Mouse (Mus musculus) kidney, embryonic 16.5 days (tissue): ENCODE data around the gene 2810004N23Rik. TPM values are rescaled to one million over a fixed set of nuclear protein-coding genes. Genes with fewer than 3 reads are reported as not detected.
A peak's percentile ranks its signal among the peaks of the same experiment; 100 is the strongest.
"Not testable (repeated sequence)": the region's sequence is repeated elsewhere in the genome, so short reads cannot be mapped to it uniquely, and the experiment has no call there.

Experiments
- ATAC-seq: fragments of 200-750 bp; cut with Nextera tagmentation; 2 replicates; pipeline ENCODE4 v1.8.0; 2017; ENCODE audit warnings: moderate TSS enrichment; ENCODE audit not compliant: low FRiP score, low TSS enrichment
- H3K27ac ChIP-seq: fragments of 300-500 bp; sonication (generic); 2 replicates; pipeline ENCODE4 v1.5.1; 2014; ENCODE audit warnings: low read length
- H3K27me3 ChIP-seq: fragments of 300-500 bp; sonication (generic); 2 replicates; pipeline ENCODE4 v1.6.1; 2014; ENCODE audit warnings: low read length, control low read depth, mixed read lengths; ENCODE audit not compliant: insufficient read depth
- H3K36me3 ChIP-seq: fragments of 300-500 bp; sonication (generic); 2 replicates; pipeline ENCODE4 v1.6.1; 2014; ENCODE audit warnings: low read length, control low read depth, mixed read lengths; ENCODE audit not compliant: insufficient read depth
- H3K4me1 ChIP-seq: fragments of 300-500 bp; sonication (generic); 2 replicates; pipeline ENCODE4 v1.6.1; 2014; ENCODE audit warnings: low read length, control low read depth, mixed read lengths; ENCODE audit not compliant: insufficient read depth
- H3K4me2 ChIP-seq: fragments of 300-500 bp; sonication (generic); replicated peaks from 2 replicates; pipeline ENCODE4 v1.6.1; 2014; ENCODE audit warnings: low read depth, low read length
- H3K4me3 ChIP-seq: fragments of 300-500 bp; sonication (generic); 2 replicates; pipeline ENCODE4 v1.5.1; 2014; ENCODE audit warnings: mild to moderate bottlenecking, low read length
- H3K9ac ChIP-seq: fragments of 300-500 bp; sonication (generic); replicated peaks from 2 replicates; pipeline ENCODE4 v1.6.1; 2014; ENCODE audit warnings: low read length
- H3K9me3 ChIP-seq: fragments of 300-500 bp; sonication (generic); 2 replicates; pipeline ENCODE4 v1.6.1; 2016; ENCODE audit warnings: low read length, control low read depth
- WGBS: fragments of 180-500 bp; shearing (Covaris S2); extraction: QIAGEN DNeasy Blood & Tissue Kit; methylation state at CpG from one replicate; pipeline ENCODE4 v1.1.7; 2014; 5-methylcytosine and 5-hydroxymethylcytosine counted together
- polyA plus RNA-seq: library from polyadenylated mRNA; unstranded; fragments of >200 nt; fragmentation: Nextera tagmentation; extraction: Ambion mirVana; gene quantifications from 2 replicates; pipeline ENCODE4 v1.2.1, GENCODE M21; 2015

2810004N23Rik gene
- polyA plus RNA-seq, 1 experiment from 2014 or later, result 47.6 TPM

DNA sequence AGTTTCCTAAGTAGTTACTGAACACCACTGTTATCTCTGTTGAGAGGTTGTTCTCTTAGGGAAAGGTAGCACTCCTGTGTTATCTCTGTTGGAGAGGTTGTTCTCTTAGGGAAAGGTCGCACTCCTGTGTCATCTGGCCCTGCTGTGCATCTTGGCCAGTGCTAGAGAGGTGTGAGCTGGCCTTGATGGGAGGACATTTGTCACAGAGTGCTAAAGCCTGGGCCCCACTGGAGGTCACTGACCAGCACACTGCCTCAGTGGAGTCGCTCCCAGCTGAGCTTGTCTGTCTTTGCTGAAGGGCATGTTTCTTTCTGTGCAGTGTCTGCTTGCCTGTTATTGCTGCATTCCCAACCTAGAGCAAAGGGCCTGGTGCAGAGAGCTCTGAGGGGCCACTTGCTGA lies 4.2 kb upstream of the 2810004N23Rik start:
- Histone ChIP-seq H3K9ac (no peak overlapping the region), H3K4me1 (peaks cover 6% of the 10 kb centered on the region), H3K27me3 (no peaks in the 10 kb centered on the region), H3K9me3 (no peaks in the 10 kb centered on the region), H3K4me3 (no peak overlapping the region), H3K27ac (no peak overlapping the region), H3K4me2 (no peak overlapping the region), H3K36me3 (peaks cover 11% of the 10 kb centered on the region)
- WGBS, result 35% methylated on average over 2 of the region's 2 CpGs
- ATAC-seq, result no peak

DNA sequence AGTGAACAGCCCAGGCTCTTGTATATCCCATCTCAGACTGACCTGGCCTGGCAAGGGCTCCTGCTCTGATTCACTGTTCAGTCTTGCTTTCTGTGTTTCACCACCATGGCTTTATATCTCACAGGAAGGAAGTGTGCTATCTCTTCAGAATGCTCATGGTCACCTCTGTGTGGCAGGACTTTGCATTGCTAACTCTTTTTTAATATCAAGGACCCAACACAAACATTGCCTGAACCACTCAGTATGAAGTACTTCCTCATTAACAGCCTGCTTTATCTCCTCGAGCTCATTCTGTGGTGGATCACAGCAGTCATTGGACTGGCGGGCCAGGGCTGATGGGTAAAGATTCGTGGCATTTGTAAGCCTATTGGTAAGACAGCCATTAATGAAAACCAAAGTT lies 3.7 kb upstream of the 2810004N23Rik start:
- H3K9ac ChIP-seq, result no peak overlapping the region
- no peak overlapping the region for H3K4me3 ChIP-seq
- H3K4me2 ChIP-seq, result no peak overlapping the region
- 78% methylated on average over 3 of the region's 3 CpGs for WGBS
- no peak overlapping the region for H3K27ac ChIP-seq
- no peaks in the 10 kb centered on the region for H3K9me3 ChIP-seq
- peaks cover 6% of the 10 kb centered on the region for H3K4me1 ChIP-seq
- no peak for ATAC-seq
- no peaks in the 10 kb centered on the region for H3K27me3 ChIP-seq
- peaks cover 7% of the 10 kb centered on the region for H3K36me3 ChIP-seq

DNA sequence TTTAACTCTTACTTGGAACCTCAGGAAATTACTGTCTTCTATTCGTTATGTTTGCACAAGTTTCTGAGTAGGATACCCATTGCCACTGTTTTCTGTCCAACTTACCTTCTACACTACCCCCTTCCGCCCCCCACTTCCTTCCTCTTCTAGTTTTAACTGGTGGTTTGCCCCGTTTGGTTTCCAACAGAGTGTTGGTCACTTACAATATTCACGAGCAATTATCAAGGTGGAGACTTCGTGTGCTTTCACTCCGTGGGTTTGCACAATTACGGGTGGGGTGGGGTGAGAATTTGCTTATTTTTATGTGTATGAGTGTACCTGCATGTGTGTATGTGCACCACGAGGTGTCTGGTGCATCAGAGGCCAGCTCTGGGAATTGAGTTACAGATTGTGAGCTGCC lies 809 bp upstream of the 2810004N23Rik start:
- 15% methylated on average over 8 of the region's 8 CpGs for WGBS
- H3K4me3 ChIP-seq, result peak overlapping the region; percentile 89
- H3K4me1 ChIP-seq, result peaks cover 6% of the 10 kb centered on the region
- no peaks in the 10 kb centered on the region for H3K27me3 ChIP-seq
- ATAC-seq, result no peak
- peaks cover 17% of the 10 kb centered on the region for H3K36me3 ChIP-seq
- peak overlapping the region; percentile 82 for H3K4me2 ChIP-seq
- peak overlapping the region; percentile 98 for H3K9ac ChIP-seq
- peak overlapping the region; percentile 95 for H3K27ac ChIP-seq
- no peaks in the 10 kb centered on the region for H3K9me3 ChIP-seq

DNA sequence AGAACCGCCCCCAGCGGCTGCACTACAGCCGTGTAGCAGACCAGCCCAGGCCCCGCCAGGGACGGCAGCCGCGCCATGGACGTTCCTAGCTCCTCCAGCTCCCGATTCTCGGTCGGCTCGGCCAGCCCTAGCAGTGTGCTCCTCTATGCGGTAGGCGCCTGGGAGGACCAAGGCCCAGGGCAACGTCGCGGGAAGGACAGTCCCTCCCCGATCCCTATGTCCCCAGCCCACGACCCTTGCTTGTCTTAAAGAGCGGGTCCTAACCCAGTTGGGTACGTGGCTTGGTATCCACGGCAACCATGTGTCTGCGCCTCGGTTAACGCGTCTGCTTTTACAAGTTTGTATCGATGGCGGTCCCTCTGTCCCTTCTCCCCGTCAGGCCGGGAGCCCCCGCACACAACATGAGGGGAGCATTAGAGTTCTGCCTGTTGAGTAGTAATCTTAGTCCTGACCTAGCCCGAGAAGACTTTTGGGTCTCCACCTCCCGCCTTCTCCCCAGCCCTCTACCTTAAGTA lies 300 bp upstream of the 2810004N23Rik start:
- peak; percentile 87 for ATAC-seq
- Histone ChIP-seq H3K4me1 (peaks cover 6% of the 10 kb centered on the region), H3K27ac (peak overlapping the region; percentile 95), H3K4me2 (peak overlapping the region; percentile 82), H3K27me3 (no peaks in the 10 kb centered on the region), H3K4me3 (peak overlapping the region; percentile 89), H3K9me3 (no peaks in the 10 kb centered on the region), H3K36me3 (peaks cover 22% of the 10 kb centered on the region), H3K9ac (peak overlapping the region; percentile 98)
- under 1% methylated on average over 33 of the region's 33 CpGs for WGBS

GRCm38 (mm10) chr8:124860188-124860587 lies 2.7 kb downstream of the 2810004N23Rik start:
- Histone ChIP-seq H3K36me3 (peaks cover 52% of the 10 kb centered on the region), H3K27me3 (no peaks in the 10 kb centered on the region), H3K9ac (no peak overlapping the region), H3K4me1 (peaks cover 6% of the 10 kb centered on the region), H3K4me2 (no peak overlapping the region), H3K27ac (no peak overlapping the region), H3K9me3 (peaks cover 25% of the 10 kb centered on the region), H3K4me3 (no peak overlapping the region)
- WGBS, result 91% methylated on average over 3 of the region's 3 CpGs
- ATAC-seq, result no peak

DNA sequence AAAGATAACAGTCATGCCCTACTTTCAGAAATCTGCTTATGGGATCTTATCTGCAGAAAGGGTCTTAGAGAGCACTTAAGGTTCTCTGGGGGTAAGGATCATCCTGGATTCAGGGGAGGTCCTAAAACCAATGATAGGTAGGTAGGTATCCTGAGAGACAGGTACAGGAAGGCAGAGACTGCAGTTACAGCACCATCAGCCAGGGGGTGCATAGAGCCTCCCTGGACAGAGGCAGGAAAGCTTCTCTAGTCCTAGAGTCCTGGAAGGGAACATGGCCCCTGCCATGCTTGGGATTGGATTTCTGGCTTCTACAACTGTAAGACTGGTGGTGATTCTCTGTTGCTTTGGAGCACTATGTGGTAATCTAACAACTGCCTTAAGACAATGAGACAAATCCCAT lies 3.5 kb downstream of the 2810004N23Rik start:
- Histone ChIP-seq H3K27me3 (no peaks in the 10 kb centered on the region), H3K9ac (no peak overlapping the region), H3K4me3 (no peak overlapping the region), H3K36me3 (peaks cover 59% of the 10 kb centered on the region), H3K4me2 (no peak overlapping the region), H3K4me1 (peaks cover 6% of the 10 kb centered on the region), H3K9me3 (peaks cover 33% of the 10 kb centered on the region), H3K27ac (no peak overlapping the region)
- ATAC-seq, result no peak

DNA sequence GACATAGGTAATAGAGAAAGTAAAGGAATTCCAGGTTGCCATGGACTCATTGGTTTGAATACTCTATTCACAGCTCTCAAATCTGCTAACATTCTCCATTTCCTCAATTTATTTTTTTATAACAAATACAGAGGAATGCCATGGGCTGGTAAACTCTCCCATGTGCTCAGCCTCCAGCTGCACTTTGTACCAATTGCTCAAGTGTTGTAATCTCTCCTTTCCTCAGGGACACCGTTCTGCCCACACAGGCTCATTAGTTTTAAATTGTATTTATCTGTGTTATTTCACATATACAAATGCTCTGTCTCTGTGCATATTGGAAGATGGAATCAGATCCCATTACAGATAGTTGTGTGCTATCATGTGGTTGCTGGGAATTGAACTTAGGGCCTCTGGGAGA lies 9.4 kb downstream of the 2810004N23Rik start:
- Histone ChIP-seq H3K27me3 (no peaks in the 10 kb centered on the region), H3K36me3 (peaks cover 61% of the 10 kb centered on the region), H3K27ac (no peak overlapping the region), H3K4me2 (no peak overlapping the region), H3K4me3 (no peak overlapping the region), H3K9ac (no peak overlapping the region), H3K4me1 (no peaks in the 10 kb centered on the region), H3K9me3 (peaks cover 52% of the 10 kb centered on the region)
- no peak for ATAC-seq
- WGBS, result 97% methylated on average over 1 of the region's 1 CpGs

GRCm38 (mm10) chr8:124845573-124845972 lies 17.3 kb downstream of the 2810004N23Rik start:
- Histone ChIP-seq H3K27ac (no peak overlapping the region), H3K9ac (no peak overlapping the region), H3K9me3 (no peaks in the 10 kb centered on the region), H3K4me2 (no peak overlapping the region), H3K4me1 (0 out of 2 replicates have a peak, but pooled peaks cover 3% of the 10 kb centered on the region), H3K27me3 (no peaks in the 10 kb centered on the region), H3K36me3 (peaks cover 14% of the 10 kb centered on the region), H3K4me3 (no peak overlapping the region)
- 50% methylated on average over 5 of the region's 5 CpGs for WGBS
- no peak for ATAC-seq

GRCm38 (mm10) chr8:124845131-124845530 lies 17.8 kb downstream of the 2810004N23Rik start:
- H3K36me3 ChIP-seq, result peaks cover 17% of the 10 kb centered on the region
- H3K9me3 ChIP-seq, result no peaks in the 10 kb centered on the region
- no peaks in the 10 kb centered on the region for H3K27me3 ChIP-seq
- WGBS, result 43% methylated on average over 3 of the region's 3 CpGs
- ATAC-seq, result no peak
- H3K9ac ChIP-seq, result no peak overlapping the region
- no peak overlapping the region for H3K27ac ChIP-seq
- 0 out of 2 replicates have a peak, but pooled peaks cover 3% of the 10 kb centered on the region for H3K4me1 ChIP-seq
- H3K4me2 ChIP-seq, result no peak overlapping the region
- H3K4me3 ChIP-seq, result no peak overlapping the region

- H3K4me3 ChIP-seq, H3K4me2 ChIP-seq, H3K27me3 ChIP-seq, ATAC-seq, H3K9me3 ChIP-seq, H3K27ac ChIP-seq, H3K4me1 ChIP-seq, H3K9ac ChIP-seq: not testable (repeated sequence)
- H3K36me3 ChIP-seq, result peaks cover 38% of the 10 kb centered on the region
- whole genome bisulfite sequencing, result 54% methylated on average over 1 of the region's 1 CpGs
These were observed 20.0 kb downstream of the 2810004N23Rik start for GRCm38 (mm10) chr8:124842929-124843328.
